Mouse (Mus musculus): Measurements from ENCODE around the gene Plvap. TPM values are rescaled to one million over a fixed set of nuclear protein-coding genes. Genes with fewer than 3 reads are reported as not detected.
A peak's percentile ranks its signal among the peaks of the same experiment; 100 is the strongest.

Gene Plvap
- total RNA-seq, 2 experiments from 2014 or later = 95.1 to 101 TPM

DNA sequence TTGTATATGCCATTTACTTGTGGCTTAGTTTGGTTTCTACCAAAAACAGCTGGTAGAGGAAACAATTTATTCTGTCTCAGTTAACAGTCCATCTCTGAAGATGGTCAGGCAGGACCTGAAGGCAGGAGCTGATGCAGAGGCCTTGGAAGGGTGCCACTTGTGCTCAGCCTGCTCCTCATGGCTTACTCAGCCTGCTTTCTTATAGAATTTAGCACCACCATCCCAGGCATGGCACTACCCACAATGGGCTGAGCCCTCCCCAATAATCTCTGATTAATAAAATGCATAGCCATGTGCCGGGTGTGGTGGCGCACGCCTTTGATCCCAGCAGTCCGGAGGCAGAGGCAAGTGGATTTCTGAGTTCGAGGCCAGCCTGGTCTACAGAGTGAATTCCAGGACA lies 45.4 kb downstream of the Plvap start:
- no peak for DNase-seq

GRCm38 (mm10) chr8:71465733-71466132 lies 45.8 kb downstream of the Plvap start:
- DNase-seq = no peak

GRCm38 (mm10) chr8:71464513-71465500 lies 46.7 kb downstream of the Plvap start, which contains the start of gene Mrpl34:
Gene Mrpl34 (plus strand): TSS chr8:71464959.
- DNase-seq = peak; percentile 98

DNA sequence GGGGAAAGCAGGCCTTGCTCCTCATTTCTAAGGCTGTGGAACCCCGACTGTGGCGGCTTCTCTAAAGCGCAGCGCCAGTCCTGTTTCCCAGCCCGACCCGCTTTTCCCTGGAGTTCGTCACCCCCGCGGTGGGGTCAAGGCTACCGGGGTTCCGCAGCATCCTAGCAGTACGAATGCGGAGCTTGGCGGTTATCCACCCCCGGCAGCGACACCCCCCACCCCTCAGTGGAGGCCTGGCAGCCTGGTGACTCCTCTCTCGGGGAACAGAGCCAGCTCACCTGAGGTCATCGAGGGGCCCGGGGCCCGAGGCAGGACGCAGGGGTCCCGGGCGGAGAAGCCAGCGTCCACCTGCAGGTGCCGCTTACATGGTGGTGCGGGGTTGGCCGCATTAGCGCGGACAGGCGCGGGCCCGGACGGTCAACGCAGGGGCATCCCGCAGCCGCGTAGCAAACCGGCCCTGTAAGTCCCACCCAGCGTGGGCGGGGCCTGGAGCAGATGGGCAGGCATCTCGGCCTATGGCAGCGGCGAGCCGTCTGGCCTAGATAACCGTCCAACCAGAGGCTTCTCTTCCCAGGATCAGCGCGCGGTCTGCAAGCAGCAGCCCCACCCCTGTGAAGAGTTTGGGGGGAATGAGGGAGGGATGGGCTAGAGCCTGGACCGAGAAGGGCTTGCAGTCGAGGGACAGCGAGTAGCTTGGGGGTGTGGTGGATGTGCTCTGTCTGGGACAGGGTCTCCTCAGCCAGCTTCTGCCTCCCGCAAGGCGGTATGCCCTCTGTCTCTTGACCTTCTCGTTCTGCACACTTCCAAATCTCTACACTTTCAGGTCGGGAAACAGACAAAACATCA lies 48.1 kb downstream of the Plvap start, which contains the start of gene Abhd8:
Abhd8 (minus strand) TSS at position 468 of the 846 bp plus-strand sequence.
- peak; percentile 99 for DNase-seq

- peak; percentile 62 for DNase-seq
Measured at GRCm38 (mm10) chr8:71462786-71463185, 48.8 kb downstream of the Plvap start.

DNA sequence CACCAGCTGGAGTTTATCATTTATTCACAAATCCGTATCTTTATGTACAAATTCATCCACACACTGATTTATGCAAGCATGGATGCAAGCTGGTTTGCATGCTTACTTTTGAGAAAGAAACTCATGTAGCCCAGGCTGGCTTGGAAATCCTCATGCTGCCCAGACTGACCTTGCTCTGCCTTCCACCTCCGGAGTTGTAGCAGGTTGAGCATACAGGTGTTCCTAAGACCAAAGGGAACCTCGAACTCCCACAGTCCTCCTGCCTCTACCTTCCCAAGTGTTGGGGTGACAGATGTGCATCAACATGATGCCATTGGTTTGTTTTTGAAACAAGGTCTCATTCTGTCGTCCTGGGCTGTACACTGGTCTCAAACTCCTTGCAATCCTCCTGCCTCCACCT lies 49.4 kb downstream of the Plvap start:
- DNase-seq = no peak

GRCm38 (mm10) chr8:71461152-71461840 lies 50.3 kb downstream of the Plvap start:
- DNase-seq = peak; percentile 8

DNA sequence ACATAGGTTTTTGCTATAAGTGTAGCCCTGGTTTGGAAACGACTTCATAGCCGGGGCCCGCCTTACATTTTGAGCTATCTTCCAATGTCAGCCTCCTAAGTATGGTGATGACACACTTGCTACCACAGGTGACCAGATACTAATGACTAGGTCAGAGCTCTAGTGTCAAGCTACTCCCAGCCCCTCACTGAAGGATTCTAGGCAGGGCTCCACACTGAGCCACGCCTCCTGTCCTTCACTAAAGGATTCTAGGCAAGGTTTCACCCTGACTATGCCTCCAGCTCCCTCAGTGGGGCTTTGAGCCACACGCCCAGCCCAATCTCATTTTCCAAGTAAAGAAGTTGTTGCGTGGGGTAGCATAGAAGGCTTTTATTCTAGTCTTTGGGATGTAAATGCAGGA lies 50.8 kb downstream of the Plvap start:
- no peak for DNase-seq

- DNase-seq = no peak
Measured at GRCm38 (mm10) chr8:71457659-71458270, 53.8 kb downstream of the Plvap start.

GRCm38 (mm10) chr8:71456906-71457305 lies 54.6 kb downstream of the Plvap start:
- DNase-seq = peak; percentile 42

GRCm38 (mm10) chr8:71454668-71455067 lies 56.9 kb downstream of the Plvap start:
- DNase-seq = no peak

GRCm38 (mm10) chr8:71452669-71453068 lies 58.9 kb downstream of the Plvap start:
- no peak for DNase-seq

- no peak for DNase-seq
Measured at GRCm38 (mm10) chr8:71451777-71452176, 59.8 kb downstream of the Plvap start.

- no peak for DNase-seq
Measured at GRCm38 (mm10) chr8:71451337-71451736, 60.2 kb downstream of the Plvap start.

Other genes with a start within 250 kb of the Plvap start
- gene Myo9b, start 239.0 kb downstream of the Plvap start, total RNA-seq (2021) = 10 to 100 TPM; 32.3 to 34.2 TPM
- gene Haus8, start 238.8 kb downstream of the Plvap start, total RNA-seq (2021) = 10 to 100 TPM; 17.0 to 20.1 TPM
- 100 to 1,000 TPM; 170 to 185 TPM for gene Use1, start 144.9 kb downstream of the Plvap start, total RNA-seq (2021)
- gene Ocel1, start 140.5 kb downstream of the Plvap start, total RNA-seq (2021) = 10 to 100 TPM; 15.7 to 19.9 TPM
- gene Nr2f6, start 129.8 kb downstream of the Plvap start, total RNA-seq (2021) = 10 to 100 TPM; 70.5 to 80.8 TPM
- 10 to 100 TPM; 28.6 to 43.1 TPM for gene Ushbp1, start 116.0 kb downstream of the Plvap start, total RNA-seq (2021)
- 10 to 100 TPM; 85.4 to 97.4 TPM for gene Babam1, start 114.9 kb downstream of the Plvap start, total RNA-seq (2021)
- gene Ankle1, start 105.7 kb downstream of the Plvap start, total RNA-seq (2021) = 10 to 100 TPM in 1 of 2 experiments, 1 to 10 TPM in 1; 4.9 to 10.1 TPM
- gene Abhd8, start 48.1 kb downstream of the Plvap start, total RNA-seq (2021) = 10 to 100 TPM; 38.8 to 47.5 TPM
- 100 to 1,000 TPM; 141 to 156 TPM for gene Mrpl34, start 46.8 kb downstream of the Plvap start, total RNA-seq (2021)
- gene Dda1, start 42.6 kb downstream of the Plvap start, total RNA-seq (2021) = 10 to 100 TPM; 46.1 to 48.5 TPM
- 10 to 100 TPM; 14.1 to 21.4 TPM for gene Ano8, start 25.8 kb downstream of the Plvap start, total RNA-seq (2021)
- 10 to 100 TPM; 18.5 to 29.5 TPM for gene Gtpbp3, start 23.6 kb downstream of the Plvap start, total RNA-seq (2021)
- gene Ccdc194, start 14.0 kb upstream of the Plvap start, total RNA-seq (2021) = under 1 TPM; 0.15 to 0.42 TPM
- 10 to 100 TPM; 34.5 to 37.3 TPM for gene Bst2, start 25.7 kb upstream of the Plvap start, total RNA-seq (2021)
- 10 to 100 TPM; 61.9 to 63.5 TPM for gene Mvb12a, start 31.2 kb upstream of the Plvap start, total RNA-seq (2021)
- 1 to 10 TPM; 1.7 to 3.5 TPM for gene Tmem221, start 47.1 kb upstream of the Plvap start, total RNA-seq (2021)
- gene Nxnl1, start 54.8 kb upstream of the Plvap start, total RNA-seq (2021) = under 1 TPM; 0.82 to 0.84 TPM
- gene Slc27a1, start 57.1 kb upstream of the Plvap start, total RNA-seq (2021) = 100 to 1,000 TPM in 1 of 2 experiments, 10 to 100 TPM in 1; 97.4 to 118 TPM
- 100 to 1,000 TPM; 233 to 245 TPM for gene Pgls, start 80.4 kb upstream of the Plvap start, total RNA-seq (2021)
- gene Fam129c, start 85.9 kb upstream of the Plvap start, total RNA-seq (2021) = 1 to 10 TPM; 3.9 to 4.2 TPM
- 10 to 100 TPM; 56.3 to 58.9 TPM for gene Colgalt1, start 99.2 kb upstream of the Plvap start, total RNA-seq (2021)
- 1 to 10 TPM; 3.8 to 7.1 TPM for gene Unc13a, start 160.0 kb upstream of the Plvap start, total RNA-seq (2021)
- 10 to 100 TPM; 18.5 to 25.9 TPM for gene Jak3, start 164.5 kb upstream of the Plvap start, total RNA-seq (2021)
- 10 to 100 TPM in 1 of 2 experiments, 1 to 10 TPM in 1; 7.3 to 10.8 TPM for gene Insl3, start 177.5 kb upstream of the Plvap start, total RNA-seq (2021)
- 1 to 10 TPM; 6.4 to 6.7 TPM for gene B3gnt3, start 190.0 kb upstream of the Plvap start, total RNA-seq (2021)
- 1 to 10 TPM; 4.8 to 8.4 TPM for gene Fcho1, start 214.0 kb upstream of the Plvap start, total RNA-seq (2021)